Comparison of ENCODE assay signal across 9 mouse cellular contexts in genomic region chr5:122527761-122528160, GRCm38 (mm10). TPM values are rescaled to one million over a fixed set of nuclear protein-coding genes. Genes with fewer than 3 reads are reported as not detected.
DNase-seq lines count a peak whose midpoint lies in the region; ATAC-seq and TF ChIP-seq lines count a peak whose summit lies in the region.
"Had no signal": no experiment of that assay in that cellular context is flagged by ENCODE, and none has a peak within 500 bp of the region (broad histone marks: within the 10 kb centered on the region; RNA-seq: fewer than 3 reads in every experiment).

No protein-coding gene starts in this region.

- H3K4me3 ChIP-seq in liver, embryonic 12.5 days, result no peak overlapping the region
- no peak overlapping the region for H3K4me3 ChIP-seq in liver, embryonic 11.5 days (ENCODE audit: low read depth, low read length)
- no peak overlapping the region for H3K4me3 ChIP-seq in embryonic fibroblast, embryonic 13.5 days (ENCODE audit: insufficient read depth, low read length)
- H3K4me3 ChIP-seq in liver, embryonic 16.5 days (ENCODE audit: low read depth, low read length), result no peak overlapping the region
- H3K4me3 ChIP-seq: neural tube, embryonic 13.5 days had no signal

- H3K9ac ChIP-seq in liver, embryonic 12.5 days, result no peak overlapping the region
- no peak overlapping the region for H3K9ac ChIP-seq in liver, embryonic 11.5 days (ENCODE audit: low read depth, low read length)
- no peak overlapping the region for H3K9ac ChIP-seq in liver, embryonic 16.5 days (ENCODE audit: low read depth, low read length)
- H3K9ac ChIP-seq: neural tube, embryonic 13.5 days had no signal

- no peak for ATAC-seq in liver, embryonic 12.5 days
- no peak for ATAC-seq in liver, embryonic 11.5 days (replicated peaks; ENCODE audit: low FRiP score)
- ATAC-seq in liver, embryonic 16.5 days (ENCODE audit: low read depth), result no peak

- no peak overlapping the region; the same call in 1 of the 2 replicates for H3K27ac ChIP-seq in liver, embryonic 12.5 days
- no peak overlapping the region for H3K27ac ChIP-seq in liver, embryonic 11.5 days (ENCODE audit: low read depth, low read length)
- H3K27ac ChIP-seq in embryonic fibroblast, embryonic 13.5 days (ENCODE audit: insufficient read depth, low read length), result peak overlapping the region; percentile 39; the same call in 1 of the 2 replicates
- H3K27ac ChIP-seq in liver, embryonic 16.5 days (ENCODE audit: low read length), result peak overlapping the region; percentile 62
- H3K27ac ChIP-seq: neural tube, embryonic 13.5 days had no signal

- H3K4me2 ChIP-seq in liver, embryonic 12.5 days, result peak overlapping the region; percentile 8; the same call in 1 of the 2 replicates
- H3K4me2 ChIP-seq in liver, embryonic 11.5 days, result no peak overlapping the region
- H3K4me2 ChIP-seq in liver, embryonic 16.5 days (ENCODE audit: low read depth, low read length), result no peak overlapping the region
- H3K4me2 ChIP-seq: neural tube, embryonic 13.5 days had no signal

- 0 out of 2 replicates have a peak, but pooled peaks cover 6% of the 10 kb centered on the region for H3K27me3 ChIP-seq in liver, embryonic 12.5 days (replicated peaks)
- H3K27me3 ChIP-seq in liver, embryonic 11.5 days (replicated peaks; ENCODE audit: control insufficient read depth, insufficient read depth, low read length), result no peaks in the 10 kb centered on the region
- H3K27me3 ChIP-seq in liver, embryonic 16.5 days (ENCODE audit: control insufficient read depth, insufficient read depth, low read depth, low read length), result no peaks in the 10 kb centered on the region
- H3K27me3 ChIP-seq: neural tube, embryonic 13.5 days had no signal

- peaks cover 29% of the 10 kb centered on the region for H3K4me1 ChIP-seq in liver, embryonic 12.5 days
- peaks cover 20% of the 10 kb centered on the region for H3K4me1 ChIP-seq in liver, embryonic 11.5 days (replicated peaks; ENCODE audit: control insufficient read depth, insufficient read depth, low read length)
- peaks cover 6% of the 10 kb centered on the region for H3K4me1 ChIP-seq in embryonic fibroblast, embryonic 13.5 days (ENCODE audit: control insufficient read depth, insufficient read depth, low read length)
- H3K4me1 ChIP-seq in liver, embryonic 16.5 days (ENCODE audit: control insufficient read depth, low read depth, low read length), result peaks cover 5% of the 10 kb centered on the region; the same call in 1 of the 2 replicates

- no peak for TF ChIP-seq CTCF in embryonic fibroblast, embryonic 13.5 days (IDR thresholded peaks at IDR 0.05; ENCODE audit: borderline replicate concordance, insufficient read depth, low read length)

- DNase-seq in liver, embryonic 11.5 days (ENCODE audit: low spot score), result no peak
- peak; percentile 51 for DNase-seq in heart, postnatal 4 days
- no peak for DNase-seq in T-cell, adult 2 months (ENCODE audit: low spot score)
- DNase-seq in right cerebral cortex, postnatal 14 days, result no peak

- WGBS in liver, embryonic 12.5 days (ENCODE audit: insufficient replicate concordance), result 61% methylated on average over 11 of the region's 11 CpGs
- 61% methylated on average over 11 of the region's 11 CpGs for WGBS in liver, embryonic 11.5 days
- WGBS in liver, embryonic 16.5 days (ENCODE audit: insufficient replicate concordance), result 56% methylated on average over 11 of the region's 11 CpGs

- no peak for TF ChIP-seq POLR2A in embryonic fibroblast, embryonic 13.5 days (IDR thresholded peaks at IDR 0.05; ENCODE audit: low read depth, low read length)

- no peaks in the 10 kb centered on the region for H3K36me3 ChIP-seq in liver, embryonic 12.5 days
- H3K36me3 ChIP-seq in liver, embryonic 11.5 days (ENCODE audit: control insufficient read depth, insufficient read depth, low read length), result no peaks in the 10 kb centered on the region
- H3K36me3 ChIP-seq in liver, embryonic 16.5 days (ENCODE audit: control insufficient read depth, insufficient read depth), result no peaks in the 10 kb centered on the region
- H3K36me3 ChIP-seq: G1E had no signal

- no peaks in the 10 kb centered on the region for H3K9me3 ChIP-seq in liver, embryonic 12.5 days (replicated peaks)
- no peaks in the 10 kb centered on the region for H3K9me3 ChIP-seq in liver, embryonic 11.5 days (ENCODE audit: control insufficient read depth, low read length)
- H3K9me3 ChIP-seq in liver, embryonic 16.5 days (replicated peaks; ENCODE audit: control insufficient read depth, low read length), result no peaks in the 10 kb centered on the region
- H3K9me3 ChIP-seq: G1E; neural tube, embryonic 13.5 days had no signal

RNA-seq across cellular contexts. Expression of gene Atp2a2, which starts 25.7 kb away (rescaled TPM):
- 44.2 and 45.7 TPM in 2 replicates for polyA plus RNA-seq in liver, embryonic 12.5 days (2016; fragmentation: Nextera tagmentation; extraction: Ambion mirVana)
- 45.2 and 46.8 TPM in 2 replicates for polyA plus RNA-seq in liver, embryonic 11.5 days (2014; fragmentation: Nextera tagmentation; extraction: Ambion mirVana)
- polyA plus RNA-seq in embryonic fibroblast, embryonic 13.5 days (2011; ENCODE audit: insufficient read length, low read depth, missing spikeins), result 176 and 187 TPM in 2 replicates
- total RNA-seq in heart, postnatal 4 days (2021), result 1,000 to 10,000 TPM; 5,023 to 5,799 TPM
- 10.0 and 11.3 TPM in 2 replicates for polyA plus RNA-seq in liver, embryonic 16.5 days (2015; fragmentation: Nextera tagmentation; extraction: Ambion mirVana)

Comparison
In these comparisons a context has a peak if more than half of its experiments do, and no peak if none do; other contexts are left out.
1. H3K27ac ChIP-seq: peak in embryonic fibroblast, embryonic 13.5 days (single experiment) and liver, embryonic 16.5 days (single experiment); none in liver, embryonic 12.5 days (single experiment) and liver, embryonic 11.5 days (single experiment).